Mouse (Mus musculus) lung, adult 2 months (tissue): ENCODE data around the gene Myo19.

Source experiments
- CTCF ChIP-seq: fragments of 200-500 bp; IDR thresholded peaks from 2 replicates; pipeline ENCODE4 v1.5.1; 2011; ENCODE audit warnings: mild to moderate bottlenecking, low read length, control low read depth; ENCODE audit not compliant: insufficient read depth
- POLR2A ChIP-seq: fragments of 200-500 bp; IDR thresholded peaks from 2 replicates; pipeline ENCODE4 v1.6.1; 2011; ENCODE audit warnings: low read depth, mild to moderate bottlenecking, control low read depth, low read length, borderline replicate concordance; ENCODE audit errors: extremely low read depth

DNA sequence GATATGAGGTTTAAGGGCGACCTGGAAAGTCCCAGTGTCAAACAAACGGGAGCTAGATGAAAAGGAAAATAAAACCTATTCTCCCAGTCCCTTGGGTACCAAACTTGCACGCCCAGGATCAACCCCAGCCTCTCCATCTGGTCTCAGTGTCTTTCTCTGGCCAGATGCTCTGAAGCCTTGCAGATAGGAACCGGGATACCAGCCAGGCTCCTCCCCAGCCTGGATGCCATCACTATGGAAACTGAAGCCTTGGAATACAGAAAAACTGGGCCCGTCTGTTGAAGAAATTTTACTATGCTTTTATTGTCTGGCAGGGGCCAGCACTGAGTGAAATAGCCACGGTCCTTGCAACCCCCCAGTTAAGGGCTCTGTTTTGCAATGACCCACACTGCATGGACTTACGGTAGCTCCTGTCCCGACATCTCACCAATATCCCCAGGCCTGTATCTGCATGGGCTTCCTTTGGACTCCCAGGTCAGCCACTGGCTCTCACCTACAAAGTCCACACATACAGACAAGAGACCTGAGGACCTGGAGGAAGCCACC is 59.6 kb downstream of the Myo19 start:
- no peak for TF ChIP-seq CTCF
- no peak for TF ChIP-seq POLR2A
